Mouse (Mus musculus): ENCODE measurements around the gene Rfx4. TPM values are rescaled to one million over a fixed set of nuclear protein-coding genes. Genes with fewer than 3 reads are reported as not detected.

Rfx4 gene
- total RNA-seq, 2 experiments from 2014 or later: 0.07 to 0.19 TPM

DNA sequence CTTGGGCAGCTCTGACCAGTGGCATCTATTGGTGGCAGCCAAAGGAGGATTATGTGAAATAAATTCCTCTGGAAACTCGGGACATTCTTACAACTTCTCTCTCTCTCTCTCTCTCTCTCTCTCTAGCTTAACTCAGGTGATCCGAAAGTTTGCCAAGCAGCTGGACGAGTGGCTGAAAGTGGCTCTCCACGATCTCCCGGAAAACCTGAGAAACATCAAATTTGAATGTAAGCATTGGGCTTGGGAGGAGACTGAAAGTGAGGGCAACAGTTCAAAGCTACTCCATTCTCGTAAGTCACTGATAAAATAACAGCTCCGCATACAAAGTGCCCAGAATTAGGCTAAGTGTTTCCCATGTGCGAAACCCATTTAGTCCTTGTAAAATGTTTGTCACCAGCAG is 102.5 kb downstream of the Rfx4 start:
- no peak for DNase-seq
- intact Hi-C loops (cut with DNase I): no loop called here

- no peak for DNase-seq
- intact Hi-C loops (cut with DNase I): no loop called here
These were observed 103.1 kb downstream of the Rfx4 start for GRCm38 (mm10) chr10:84858806-84859496.

- intact Hi-C loops (cut with DNase I): no loop called here
- no peak for DNase-seq
These were observed 103.9 kb downstream of the Rfx4 start for GRCm38 (mm10) chr10:84859556-84860380.

GRCm38 (mm10) chr10:84863488-84863887 is 107.6 kb downstream of the Rfx4 start:
- intact Hi-C loops (cut with DNase I): no loop called here
- no peak for DNase-seq

DNA sequence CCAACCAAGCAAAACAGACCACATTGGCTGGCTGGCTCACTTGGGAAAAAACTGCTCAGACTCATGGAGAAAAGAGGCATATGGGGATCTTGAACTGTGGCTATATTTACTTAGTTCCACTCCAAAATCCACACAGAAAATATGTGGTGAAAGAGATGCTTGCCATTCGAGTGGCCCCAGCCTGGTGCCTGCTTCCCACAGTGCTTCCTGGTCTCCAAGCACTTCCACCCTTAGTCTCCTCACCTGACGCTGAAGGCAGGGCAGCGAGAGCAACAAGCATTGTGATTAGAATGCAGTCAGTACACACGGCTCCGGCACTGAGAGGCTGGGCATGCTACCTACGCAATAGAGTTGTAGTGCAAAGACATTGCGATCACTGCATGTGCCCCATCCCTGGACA is 111.7 kb downstream of the Rfx4 start:
- intact Hi-C loops (cut with DNase I): no loop called here
- DNase-seq: no peak

DNA sequence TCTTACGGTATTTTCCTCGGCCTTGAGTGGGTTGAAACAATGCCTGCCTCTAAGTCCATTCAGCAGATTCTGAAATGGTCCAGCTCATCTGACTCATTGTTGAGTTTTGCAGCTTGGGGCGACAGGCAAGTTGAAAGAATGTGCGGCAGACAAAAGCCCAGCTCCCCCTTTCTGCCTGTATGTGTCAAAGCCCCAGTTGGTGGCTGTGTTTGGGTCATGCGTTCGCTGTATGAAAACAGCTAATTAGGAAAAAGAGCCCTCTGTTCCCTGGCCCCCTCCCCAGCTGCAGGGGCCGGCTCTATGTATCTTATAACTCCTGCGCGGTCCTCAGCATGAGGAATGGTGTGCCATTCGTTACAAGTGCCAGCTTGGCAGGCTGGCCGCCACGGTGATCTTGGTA is 115.4 kb downstream of the Rfx4 start:
- intact Hi-C loops (cut with DNase I): no loop called here
- DNase-seq: no peak

- intact Hi-C loops (cut with DNase I): no loop called here
- DNase-seq: no peak
These were observed 116.1 kb downstream of the Rfx4 start for GRCm38 (mm10) chr10:84871921-84872320.

- intact Hi-C loops (cut with DNase I): no loop called here
- DNase-seq: no peak
These were observed 124.1 kb downstream of the Rfx4 start for GRCm38 (mm10) chr10:84879823-84880571.

GRCm38 (mm10) chr10:84882528-84882927 is 126.7 kb downstream of the Rfx4 start:
- intact Hi-C loops (cut with DNase I): no loop called here
- DNase-seq: no peak

GRCm38 (mm10) chr10:84885341-84885884 is 129.6 kb downstream of the Rfx4 start:
- no peak for DNase-seq
- intact Hi-C loops (cut with DNase I): no loop called here

DNA sequence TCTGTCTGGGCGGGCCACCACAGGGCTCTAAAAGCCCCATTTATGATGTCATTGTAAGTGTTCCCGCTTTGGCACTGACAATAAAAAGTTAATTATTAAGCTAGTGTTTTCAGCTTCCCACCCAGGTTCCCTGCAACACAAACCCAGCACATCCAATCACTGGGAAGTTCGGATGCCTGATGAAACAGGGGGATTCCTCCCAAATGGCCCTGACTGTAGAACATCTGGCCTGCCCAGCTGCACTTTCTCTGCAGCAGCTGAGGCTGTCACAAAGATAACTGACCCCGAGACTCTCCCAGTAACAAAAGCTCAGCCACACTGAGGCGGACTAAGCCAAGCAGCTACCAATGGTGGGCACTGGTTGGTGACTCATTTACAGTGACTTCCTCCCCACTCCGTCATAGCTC is 130.4 kb downstream of the Rfx4 start:
- peak; percentile 43 to 67 for DNase-seq
- intact Hi-C loops (cut with DNase I): no loop called here

DNA sequence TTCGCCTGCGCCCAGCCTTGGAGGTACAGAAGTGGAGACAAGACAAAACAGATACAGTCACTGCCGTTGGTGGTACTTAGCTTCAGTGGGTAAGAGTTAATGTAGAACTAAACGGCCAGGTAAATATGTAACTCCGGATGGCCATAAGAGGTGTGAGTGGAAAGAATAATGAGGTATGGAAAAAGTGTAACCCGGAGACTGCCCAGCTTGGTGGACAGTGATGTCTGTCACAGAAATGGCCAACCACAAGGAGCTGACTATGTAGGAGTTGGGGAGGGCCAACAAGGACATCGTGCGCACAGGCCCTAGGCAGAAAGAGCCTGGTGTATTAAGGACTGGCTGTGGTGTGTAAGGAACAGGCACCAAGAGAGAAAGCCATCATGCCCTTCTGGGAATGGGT is 130.9 kb downstream of the Rfx4 start:
- no peak for DNase-seq
- intact Hi-C loops (cut with DNase I): no loop called here

DNA sequence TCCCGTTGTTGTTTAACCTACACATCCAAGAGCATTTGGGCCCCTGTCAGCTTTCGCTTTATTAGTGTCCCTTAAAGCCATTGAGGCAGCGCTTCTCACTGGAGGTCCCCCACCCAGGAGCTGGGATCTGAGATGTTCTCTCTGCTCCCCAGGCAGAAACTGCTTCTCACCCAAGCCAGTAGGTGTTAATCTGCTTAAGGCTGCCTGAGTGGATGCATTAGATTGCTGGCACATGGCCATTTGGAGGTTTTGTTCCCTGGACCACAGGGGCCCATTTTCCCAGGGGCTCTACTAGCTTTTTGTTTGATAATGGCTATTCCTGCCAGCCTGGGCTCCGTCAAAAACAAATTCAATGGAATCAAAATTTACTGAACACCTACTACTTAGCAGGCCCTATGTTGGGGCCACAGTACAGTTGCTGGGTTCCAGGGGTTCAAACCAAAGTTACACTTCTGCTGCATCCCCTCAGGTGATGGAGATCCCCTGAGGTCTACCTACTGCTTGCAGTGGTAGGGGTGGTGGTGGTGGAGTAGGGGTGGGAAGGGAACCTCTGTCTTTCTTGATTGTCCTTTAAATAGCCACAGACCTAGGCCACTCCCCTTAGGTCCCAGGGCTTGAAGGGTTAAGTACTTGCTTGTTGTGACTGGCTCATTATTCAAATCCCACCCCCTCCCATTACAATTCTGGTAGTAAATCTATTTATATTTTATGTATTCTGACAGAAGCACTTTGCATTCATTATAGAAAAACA is 133.4 kb downstream of the Rfx4 start:
- no peak for DNase-seq
- intact Hi-C loops (cut with DNase I): no loop called here

- intact Hi-C loops (cut with DNase I): no loop called here
- no peak for DNase-seq
These were observed 140.0 kb downstream of the Rfx4 start for GRCm38 (mm10) chr10:84895810-84896358.

DNA sequence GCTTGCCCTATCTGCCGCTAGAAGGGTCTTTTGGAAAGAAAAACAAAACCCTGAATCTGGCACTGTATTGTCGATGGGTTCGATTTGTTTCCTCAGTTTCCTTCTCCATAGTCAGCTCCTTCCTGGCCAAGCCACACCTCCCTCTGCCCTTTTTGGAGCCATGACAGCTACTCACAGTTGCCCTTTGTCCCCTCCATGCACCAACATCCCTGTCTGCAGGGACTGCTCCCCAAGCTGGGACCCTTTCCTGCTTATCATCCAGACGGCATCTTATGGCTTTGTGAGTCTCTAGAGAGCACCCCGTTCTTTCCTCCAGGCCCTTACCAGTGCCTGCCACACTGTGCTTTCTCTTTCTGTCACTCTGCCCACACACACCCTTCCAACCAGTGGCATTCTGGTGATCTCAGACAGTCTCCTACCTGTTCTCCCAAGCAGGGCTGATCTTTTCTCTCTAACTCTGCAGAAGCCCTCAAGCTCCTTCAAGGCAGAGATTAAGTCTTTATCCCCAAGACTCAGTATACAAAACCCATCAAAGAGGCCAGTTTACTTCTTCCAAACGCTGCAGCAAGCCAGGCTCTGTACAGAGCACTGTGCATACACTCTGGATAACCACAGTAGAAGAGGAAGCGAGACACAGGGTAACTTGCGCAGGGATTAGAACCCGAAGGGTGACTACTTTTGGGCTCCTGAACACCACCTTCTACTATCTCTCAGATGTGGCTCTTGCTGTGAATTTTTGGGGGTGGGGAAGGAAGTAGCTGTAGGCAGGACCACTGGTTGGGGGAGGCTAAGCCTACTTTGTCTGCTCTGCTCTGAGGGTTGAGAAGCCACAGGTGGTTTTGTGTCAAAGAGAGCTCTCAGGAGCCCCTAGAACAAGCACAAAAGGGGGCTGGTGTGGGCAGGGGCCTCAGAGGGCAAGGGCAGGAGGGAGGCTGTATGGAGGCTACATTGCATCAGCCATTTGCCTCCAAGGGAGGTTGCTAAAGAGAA is 141.4 kb downstream of the Rfx4 start:
- DNase-seq: no peak
- intact Hi-C loops (cut with DNase I): no loop called here

- DNase-seq: no peak
- intact Hi-C loops (cut with DNase I): no loop called here
These were observed 142.5 kb downstream of the Rfx4 start for GRCm38 (mm10) chr10:84898144-84898979.

DNA sequence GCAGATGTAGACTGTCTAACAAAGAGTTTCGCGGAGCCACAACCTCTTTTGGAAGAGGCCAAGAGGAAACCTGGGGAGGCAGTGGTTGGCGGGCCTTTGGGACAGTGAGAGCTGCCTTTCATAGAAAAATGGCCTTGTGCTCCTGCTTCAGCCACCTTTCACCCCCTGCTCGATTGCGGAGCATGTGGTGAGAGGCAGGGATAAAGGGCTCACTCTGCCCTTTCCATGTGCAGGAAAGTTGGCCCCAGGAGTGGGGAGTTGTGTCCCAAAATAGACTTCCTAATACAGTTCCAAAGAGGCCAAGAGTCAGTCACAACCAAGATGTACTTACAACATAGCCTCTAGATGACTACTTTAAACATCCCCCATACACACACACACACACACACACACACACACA is 145.8 kb downstream of the Rfx4 start:
- DNase-seq: peak in 1 of 2 experiments; percentile 11
- intact Hi-C loops (cut with DNase I): no loop called here

DNA sequence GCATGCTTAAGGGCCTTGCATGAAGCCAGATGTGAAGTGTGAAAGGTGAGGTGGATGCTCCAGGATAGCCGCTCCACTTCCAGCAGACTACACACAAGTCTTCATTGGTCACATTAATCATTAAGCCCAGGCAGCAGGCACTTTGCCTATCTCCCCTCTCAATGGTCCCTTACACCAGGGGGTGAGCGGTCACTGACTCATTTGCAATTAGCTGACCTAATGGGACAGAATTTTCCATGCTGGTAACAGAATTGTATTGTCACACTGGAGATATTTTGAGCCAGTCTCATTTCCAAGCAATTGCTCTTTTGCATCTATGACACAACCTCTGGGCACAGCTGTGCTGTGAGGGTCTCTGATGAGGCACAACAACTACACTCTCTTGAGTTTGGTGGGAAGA is 146.4 kb downstream of the Rfx4 start:
- DNase-seq: no peak
- intact Hi-C loops (cut with DNase I): no loop called here

All from heart, postnatal 14 days (tissue).